Comparison of ENCODE assay signal across 8 mouse cellular contexts in the genomic region with DNA sequence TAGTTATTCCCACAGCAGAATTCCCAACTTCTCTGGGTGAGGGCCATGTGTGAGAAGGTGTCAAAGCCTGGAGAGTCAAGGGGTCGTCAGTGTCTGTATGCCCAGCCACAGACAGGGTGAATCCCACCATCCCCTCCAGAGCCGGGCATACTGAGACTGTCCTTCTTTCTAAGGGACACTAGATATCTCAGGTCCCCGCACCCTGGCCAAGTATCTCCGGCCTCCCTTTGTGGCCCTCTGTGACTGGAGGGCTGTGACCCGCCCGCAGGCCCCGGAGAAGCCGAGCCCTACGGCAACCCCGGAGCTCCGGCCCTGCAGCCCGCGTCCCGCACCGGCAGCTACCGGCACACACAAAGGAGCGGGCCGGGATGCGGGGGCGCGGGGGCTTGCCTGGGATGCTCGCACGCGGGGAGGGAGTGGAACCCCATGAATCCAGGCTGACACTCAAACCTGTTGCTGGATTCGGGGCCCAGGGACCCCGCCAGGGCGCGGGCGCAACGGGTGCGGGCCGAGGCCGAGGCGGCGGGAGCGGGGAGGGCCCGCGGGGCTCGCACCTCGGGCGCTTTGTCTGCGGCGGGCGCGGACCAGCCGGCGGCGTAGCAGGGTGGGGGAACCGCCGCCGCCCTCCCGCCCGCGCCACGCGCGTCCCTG. TPM values are rescaled to one million over a fixed set of nuclear protein-coding genes. Genes with fewer than 3 reads are reported as not detected.
DNase-seq lines count a peak whose midpoint lies in the region; ATAC-seq and TF ChIP-seq lines count a peak whose summit lies in the region.

No protein-coding gene starts in this region.

- peak overlapping the region; percentile 91 for H3K4me3 ChIP-seq in lung, embryonic 14.5 days (ENCODE audit: low read depth, low read length)
- H3K4me3 ChIP-seq in hindbrain, embryonic 11.5 days (ENCODE audit: low read depth, low read length) = peak overlapping the region; percentile 93
- peak overlapping the region; percentile 61 for H3K4me3 ChIP-seq in liver, embryonic 16.5 days (ENCODE audit: low read depth, low read length)

- peak; percentile 61 for DNase-seq in lung, embryonic 14.5 days
- no peak for DNase-seq in lung, postnatal 36 days
- DNase-seq in adrenal gland, postnatal 14 days = peak; percentile 43
- DNase-seq in embryo, embryonic 11.5 days (ENCODE audit: low read depth, low spot score) = peak; percentile 16
- DNase-seq in hindbrain, embryonic 11.5 days (ENCODE audit: low spot score) = peak; percentile 66
- DNase-seq in retina, postnatal 7 days (ENCODE audit: low read depth, low spot score) = peak; percentile 9
- no peak for DNase-seq in MN1 (ENCODE audit: low spot score)

- peak; percentile 69 for ATAC-seq in lung, embryonic 14.5 days (ENCODE audit: insufficient read depth)
- ATAC-seq in hindbrain, embryonic 11.5 days (ENCODE audit: low FRiP score) = peak; percentile 71
- ATAC-seq in liver, embryonic 16.5 days (ENCODE audit: low read depth) = no peak

- H3K9me3 ChIP-seq in lung, embryonic 14.5 days (ENCODE audit: low read depth, low read length) = no peaks in the 10 kb centered on the region
- no peaks in the 10 kb centered on the region for H3K9me3 ChIP-seq in hindbrain, embryonic 11.5 days (ENCODE audit: control insufficient read depth, low read length)
- H3K9me3 ChIP-seq in liver, embryonic 16.5 days (replicated peaks; ENCODE audit: control insufficient read depth, low read length) = no peaks in the 10 kb centered on the region

- TF ChIP-seq CTCF in lung, embryonic 14.5 days (IDR thresholded peaks at IDR 0.05; ENCODE audit: low read depth) = no peak

- peaks cover 8% of the 10 kb centered on the region; the same call in 1 of the 2 replicates for H3K4me1 ChIP-seq in lung, embryonic 14.5 days (ENCODE audit: insufficient read depth)
- H3K4me1 ChIP-seq in hindbrain, embryonic 11.5 days (replicated peaks; ENCODE audit: control insufficient read depth, insufficient read depth, low read length) = peaks cover 2% of the 10 kb centered on the region; the same call in 1 of the 2 replicates
- peaks cover 2% of the 10 kb centered on the region; the same call in 1 of the 2 replicates for H3K4me1 ChIP-seq in liver, embryonic 16.5 days (ENCODE audit: control insufficient read depth, low read depth, low read length)

- peak overlapping the region; percentile 83 for H3K4me2 ChIP-seq in lung, embryonic 14.5 days
- peak overlapping the region; percentile 66 for H3K4me2 ChIP-seq in hindbrain, embryonic 11.5 days (replicated peaks; ENCODE audit: low read depth, low read length)
- peak overlapping the region; percentile 80 for H3K4me2 ChIP-seq in liver, embryonic 16.5 days (ENCODE audit: low read depth, low read length)

- no peaks in the 10 kb centered on the region for H3K27me3 ChIP-seq in lung, embryonic 14.5 days (ENCODE audit: insufficient read depth, low read length)
- no peaks in the 10 kb centered on the region for H3K27me3 ChIP-seq in hindbrain, embryonic 11.5 days (ENCODE audit: control insufficient read depth, insufficient read depth, low read length)
- H3K27me3 ChIP-seq in liver, embryonic 16.5 days (ENCODE audit: control insufficient read depth, insufficient read depth, low read depth, low read length) = peaks cover 21% of the 10 kb centered on the region

- peak overlapping the region; percentile 71 for H3K27ac ChIP-seq in lung, embryonic 14.5 days (ENCODE audit: low read depth)
- H3K27ac ChIP-seq in hindbrain, embryonic 11.5 days (ENCODE audit: low read depth, low read length) = peak overlapping the region; percentile 83
- no peak overlapping the region for H3K27ac ChIP-seq in liver, embryonic 16.5 days (ENCODE audit: low read length)

- H3K9ac ChIP-seq in lung, embryonic 14.5 days = peak overlapping the region; percentile 97
- peak overlapping the region; percentile 98 for H3K9ac ChIP-seq in hindbrain, embryonic 11.5 days (ENCODE audit: low read depth, low read length)
- H3K9ac ChIP-seq in liver, embryonic 16.5 days (ENCODE audit: low read depth, low read length) = peak overlapping the region; percentile 48

- no peaks in the 10 kb centered on the region for H3K36me3 ChIP-seq in lung, embryonic 14.5 days (ENCODE audit: insufficient read depth)
- H3K36me3 ChIP-seq in hindbrain, embryonic 11.5 days (ENCODE audit: control insufficient read depth, insufficient read depth, low read length) = no peaks in the 10 kb centered on the region
- H3K36me3 ChIP-seq in liver, embryonic 16.5 days (ENCODE audit: control insufficient read depth, insufficient read depth) = no peaks in the 10 kb centered on the region

- under 1% methylated on average over 54 of the region's 57 CpGs for WGBS in lung, embryonic 14.5 days
- WGBS in hindbrain, embryonic 11.5 days = under 1% methylated on average over 31 of the region's 57 CpGs
- WGBS in liver, embryonic 16.5 days (ENCODE audit: insufficient replicate concordance) = 3% methylated on average over 29 of the region's 57 CpGs

RNA-seq across cellular contexts. Expression of gene Sestd1, which starts 0.4 kb away (rescaled TPM):
- 23.7 and 27.9 TPM in 2 replicates for polyA plus RNA-seq in lung, embryonic 14.5 days (2014; fragmentation: Nextera tagmentation; extraction: Ambion mirVana)
- 15.5 and 17.8 TPM in 2 replicates for total RNA-seq in adrenal gland, postnatal 14 days (2021)
- polyA plus RNA-seq in hindbrain, embryonic 11.5 days (2014; fragmentation: Nextera tagmentation; extraction: Ambion mirVana) = 27.3 and 28.1 TPM in 2 replicates
- polyA plus RNA-seq in liver, embryonic 16.5 days (2015; fragmentation: Nextera tagmentation; extraction: Ambion mirVana) = 0.37 and 0.51 TPM in 2 replicates

Comparison
In these comparisons a context has a peak if more than half of its experiments do, and no peak if none do; other contexts are left out.
1. DNase-seq: peak in lung, embryonic 14.5 days (single experiment), adrenal gland, postnatal 14 days (single experiment), embryo, embryonic 11.5 days (single experiment), hindbrain, embryonic 11.5 days (single experiment) and retina, postnatal 7 days (single experiment); none in lung, postnatal 36 days (single experiment) and MN1 (single experiment).
2. H3K9ac ChIP-seq: peak in every context shown above with its lines; median percentile 98 in hindbrain, embryonic 11.5 days; 97 in lung, embryonic 14.5 days; 48 in liver, embryonic 16.5 days.
3. RNA of gene Sestd1, which starts 0.4 kb away (polyA plus RNA-seq): 23.7 to 27.9 TPM in lung, embryonic 14.5 days and 27.3 to 28.1 TPM in hindbrain, embryonic 11.5 days; 0.37 to 0.51 TPM in liver, embryonic 16.5 days; every median in the first group is over 10 times any median in the second.
4. Peak in every context shown above with its lines, with median percentiles within 50 percentile points of each other: H3K4me2 ChIP-seq and H3K4me3 ChIP-seq.